Mouse (Mus musculus): ENCODE results near the gene Dynll2. TPM values are rescaled to one million over a fixed set of nuclear protein-coding genes. Genes with fewer than 3 reads are reported as not detected.

The Dynll2 gene
- total RNA-seq, 2 experiments from 2014 or later, result 113 to 114 TPM

Other genes starting within 250 kb of the Dynll2 start
- gene Supt4a, start 250.0 kb downstream of the Dynll2 start, total RNA-seq (2021), result 10 to 100 TPM; 52.1 to 55.5 TPM
- gene Tspoap1, start 227.0 kb downstream of the Dynll2 start, total RNA-seq (2021), result under 1 TPM; 0.18 to 0.39 TPM
- under 1 TPM; 0.34 to 0.93 TPM for gene Mpo, start 194.0 kb downstream of the Dynll2 start, total RNA-seq (2021)
- gene Lpo, start 159.2 kb downstream of the Dynll2 start, total RNA-seq (2021), result not detected
- 1 to 10 TPM; 5.3 to 6.6 TPM for gene Mks1, start 134.3 kb downstream of the Dynll2 start, total RNA-seq (2021)
- gene Epx, start 112.0 kb downstream of the Dynll2 start, total RNA-seq (2021), result not detected
- gene Olfr462, start 95.3 kb downstream of the Dynll2 start, total RNA-seq (2021), result not detected
- not detected for gene Olfr463, start 90.1 kb downstream of the Dynll2 start, total RNA-seq (2021)
- not detected for gene Olfr464, start 66.6 kb downstream of the Dynll2 start, total RNA-seq (2021)
- 100 to 1,000 TPM; 171 to 215 TPM for gene Srsf1, start 59.8 kb upstream of the Dynll2 start, total RNA-seq (2021)
- 10 to 100 TPM; 39.5 to 44.8 TPM for gene Vezf1, start 80.7 kb upstream of the Dynll2 start, total RNA-seq (2021)
- gene Cuedc1, start 110.5 kb upstream of the Dynll2 start, total RNA-seq (2021), result 10 to 100 TPM; 47.4 to 53.8 TPM
- gene Mrps23, start 216.9 kb upstream of the Dynll2 start, total RNA-seq (2021), result 100 to 1,000 TPM in 1 of 2 experiments, 10 to 100 TPM in 1; 97.6 to 102 TPM

All from gastrocnemius, postnatal 4 days (tissue).